Mouse (Mus musculus): Measurements from ENCODE around the gene Slc2a9. TPM values are rescaled to one million over a fixed set of nuclear protein-coding genes. Genes with fewer than 3 reads are reported as not detected.

Gene Slc2a9
- polyA plus RNA-seq, 1 experiment = 1.4 TPM

DNA sequence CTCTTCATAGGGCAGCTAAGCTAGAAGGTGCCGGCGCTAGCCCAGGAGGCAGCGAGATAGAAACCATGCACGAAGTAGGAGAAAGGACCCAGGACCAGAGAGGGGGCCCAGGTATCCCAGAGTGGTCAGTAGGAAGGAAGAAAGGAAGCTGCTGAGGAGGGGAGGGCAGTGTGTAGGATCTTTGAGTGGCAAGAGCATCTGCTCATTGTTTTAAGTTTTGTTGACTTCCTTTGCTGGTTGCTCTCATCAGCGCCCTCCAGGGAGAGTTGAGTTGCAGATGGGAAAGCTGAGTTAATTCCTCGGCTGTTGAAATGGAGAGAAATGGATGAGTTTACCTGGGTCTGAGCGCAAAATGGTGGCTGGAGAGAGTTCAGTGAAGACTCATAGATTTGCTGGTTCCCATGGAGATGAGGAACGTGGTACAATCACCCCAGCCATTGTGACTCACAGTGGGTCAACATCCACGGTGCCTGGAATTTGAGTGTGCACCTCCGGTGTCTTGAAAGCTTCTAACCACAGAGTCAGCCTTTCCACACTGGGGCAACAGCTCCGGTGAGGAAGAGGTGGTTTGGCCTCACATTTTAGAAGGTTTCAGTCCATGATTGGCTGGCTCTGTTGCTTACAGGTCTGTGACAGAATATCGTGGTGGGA is 201.1 kb downstream of the Slc2a9 start:
- Histone ChIP-seq H3K4me3 (ENCODE audit: insufficient read depth, poor library complexity, severe bottlenecking) (no peak overlapping the region), H3K79me3 (ENCODE audit: low read depth) (no peaks in the 10 kb centered on the region), H3K36me3 (ENCODE audit: control insufficient read depth, insufficient read depth) (no peaks in the 10 kb centered on the region), H3K27me3 (ENCODE audit: control insufficient read depth, insufficient read depth, insufficient read length) (no peaks in the 10 kb centered on the region), H3ac (ENCODE audit: control insufficient read depth, insufficient read length, low read depth) (no peak overlapping the region), H3K79me2 (ENCODE audit: control insufficient read depth, insufficient read depth) (no peaks in the 10 kb centered on the region)
- no peak for TF ChIP-seq CEBPB (IDR thresholded peaks at IDR 0.05; ENCODE audit: low read depth)
- TF ChIP-seq MAX (IDR thresholded peaks at IDR 0.05) = no peak
- TF ChIP-seq FOSL1 (IDR thresholded peaks at IDR 0.05; ENCODE audit: insufficient read depth, low read length, poor library complexity, severe bottlenecking) = peak; percentile 73
- no peak for TF ChIP-seq USF1 (IDR thresholded peaks at IDR 0.05; ENCODE audit: low read depth)
- TF ChIP-seq MYOD1 (IDR thresholded peaks at IDR 0.05; ENCODE audit: control insufficient read depth, insufficient read length, low read depth) = peak; percentile 59

Other genes with a start within 250 kb of the Slc2a9 start
- gene Tmem128, start 243.0 kb downstream of the Slc2a9 start, polyA plus RNA-seq (2012; fragmentation: generic; extraction: Trizol) = 38.3 TPM
- 0.05 TPM for gene Otop1, start 227.2 kb downstream of the Slc2a9 start, polyA plus RNA-seq (2012; fragmentation: generic; extraction: Trizol)
- not detected for gene Drd5, start 183.8 kb downstream of the Slc2a9 start, polyA plus RNA-seq (2012; fragmentation: generic; extraction: Trizol)
- gene Wdr1, start 60.1 kb upstream of the Slc2a9 start, polyA plus RNA-seq (2012; fragmentation: generic; extraction: Trizol) = 348 TPM
- 3.3 TPM for gene Zfp518b, start 181.7 kb upstream of the Slc2a9 start, polyA plus RNA-seq (2012; fragmentation: generic; extraction: Trizol)